Mouse (Mus musculus) liver, embryonic 15.5 days (tissue): Measurements from ENCODE around the gene Clmn. TPM values are rescaled to one million over a fixed set of nuclear protein-coding genes. Genes with fewer than 3 reads are reported as not detected.

Experiments used
- ATAC-seq: fragments of 200-750 bp; cut with Nextera tagmentation; 2 replicates; pipeline ENCODE4 v1.8.0; 2017; ENCODE audit warnings: moderate number of reproducible peaks, mild to moderate bottlenecking, moderate library complexity; ENCODE audit not compliant: insufficient read depth
- H3K27ac ChIP-seq: fragments of 300-500 bp; sonication (generic); replicated peaks from 2 replicates; pipeline ENCODE4 v1.5.1; 2015; ENCODE audit warnings: mild to moderate bottlenecking, inconsistent platforms
- H3K27me3 ChIP-seq: fragments of 300-500 bp; sonication (generic); 2 replicates; pipeline ENCODE4 v1.6.1; 2015; ENCODE audit warnings: mild to moderate bottlenecking, inconsistent platforms
- H3K36me3 ChIP-seq: fragments of 300-500 bp; sonication (generic); replicated peaks from 2 replicates; pipeline ENCODE4 v1.6.1; 2015; ENCODE audit warnings: moderate library complexity, mild to moderate bottlenecking, inconsistent platforms
- H3K4me1 ChIP-seq: fragments of 300-500 bp; sonication (generic); replicated peaks from 2 replicates; pipeline ENCODE4 v1.6.1; 2015; ENCODE audit warnings: inconsistent platforms
- H3K4me2 ChIP-seq: fragments of 300-500 bp; sonication (generic); 2 replicates; pipeline ENCODE4 v1.6.1; 2015; ENCODE audit warnings: moderate library complexity, mild to moderate bottlenecking, inconsistent platforms
- H3K4me3 ChIP-seq: fragments of 300-500 bp; sonication (generic); replicated peaks from 2 replicates; pipeline ENCODE4 v1.5.1; 2015; ENCODE audit warnings: mild to moderate bottlenecking, inconsistent platforms
- H3K9ac ChIP-seq: fragments of 300-500 bp; sonication (generic); 2 replicates; pipeline ENCODE4 v1.6.1; 2015; ENCODE audit warnings: moderate library complexity, mild to moderate bottlenecking, inconsistent platforms
- H3K9me3 ChIP-seq: fragments of 300-500 bp; sonication (generic); replicated peaks from 2 replicates; pipeline ENCODE4 v1.6.1; 2016; ENCODE audit warnings: inconsistent platforms
- WGBS: fragments of 180-500 bp; shearing (Covaris S2); methylation state at CpG from one replicate; pipeline ENCODE4 v1.1.7; 2015; ENCODE audit warnings: mixed read lengths; ENCODE audit not compliant: insufficient replicate concordance; 5-methylcytosine and 5-hydroxymethylcytosine counted together
- polyA plus RNA-seq: library from polyadenylated mRNA; unstranded; fragments of >200 nt; fragmentation: Nextera tagmentation; extraction: Ambion mirVana; gene quantifications from 2 replicates; pipeline ENCODE4 v1.2.1, GENCODE M21; 2015

The Clmn gene
- polyA plus RNA-seq, 1 experiment from 2014 or later = 0.47 TPM

- no peak overlapping the region for H3K9ac ChIP-seq
- no peaks in the 10 kb centered on the region; the same call in 1 of the 2 replicates for H3K27me3 ChIP-seq
- 54% methylated on average over 5 of the region's 5 CpGs for WGBS
- H3K36me3 ChIP-seq = peaks cover 6% of the 10 kb centered on the region; the same call in 1 of the 2 replicates
- H3K9me3 ChIP-seq = peaks cover 6% of the 10 kb centered on the region; the same call in 1 of the 2 replicates
- H3K27ac ChIP-seq = no peak overlapping the region
- no peak for ATAC-seq
- H3K4me3 ChIP-seq = no peak overlapping the region
- H3K4me1 ChIP-seq = no peaks in the 10 kb centered on the region
- no peak overlapping the region for H3K4me2 ChIP-seq
These were observed 69.9 kb downstream of the Clmn start for GRCm38 (mm10) chr12:104794957-104795356.

DNA sequence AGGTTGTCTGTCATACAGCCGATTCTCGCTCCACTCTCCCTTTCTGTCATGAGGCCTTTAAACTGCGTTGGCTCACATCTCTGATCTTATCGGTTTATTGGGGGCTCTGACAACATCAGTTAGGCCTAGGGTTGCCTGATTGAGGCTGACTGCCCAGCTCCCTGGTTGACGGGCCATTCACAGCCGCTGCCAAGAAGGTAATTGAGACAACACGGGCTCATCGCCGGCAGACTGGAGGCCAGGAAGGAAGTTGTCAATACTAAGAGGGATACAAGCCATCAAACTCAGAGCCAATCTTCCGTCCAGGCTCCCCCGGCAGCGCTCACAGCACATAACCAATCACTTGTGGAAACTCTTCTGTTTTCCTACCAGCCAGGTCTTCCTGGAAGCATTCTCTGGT is 71.4 kb downstream of the Clmn start:
- peaks cover 5% of the 10 kb centered on the region; the same call in 1 of the 2 replicates for H3K9me3 ChIP-seq
- H3K9ac ChIP-seq = no peak overlapping the region
- no peaks in the 10 kb centered on the region; the same call in 1 of the 2 replicates for H3K27me3 ChIP-seq
- ATAC-seq = no peak
- H3K4me2 ChIP-seq = no peak overlapping the region
- no peaks in the 10 kb centered on the region for H3K4me1 ChIP-seq
- WGBS = 21% methylated on average over 12 of the region's 12 CpGs
- H3K36me3 ChIP-seq = no peaks in the 10 kb centered on the region
- no peak overlapping the region for H3K4me3 ChIP-seq
- no peak overlapping the region for H3K27ac ChIP-seq

GRCm38 (mm10) chr12:104777603-104778002 is 87.3 kb downstream of the Clmn start:
- Histone ChIP-seq H3K9me3 (no peaks in the 10 kb centered on the region), H3K27ac (no peak overlapping the region), H3K4me3 (no peak overlapping the region), H3K4me1 (0 out of 2 replicates have a peak, but pooled peaks cover 3% of the 10 kb centered on the region), H3K27me3 (no peaks in the 10 kb centered on the region), H3K4me2 (no peak overlapping the region), H3K36me3 (no peaks in the 10 kb centered on the region), H3K9ac (no peak overlapping the region)
- WGBS = 60% methylated on average over 1 of the region's 1 CpGs
- no peak for ATAC-seq

DNA sequence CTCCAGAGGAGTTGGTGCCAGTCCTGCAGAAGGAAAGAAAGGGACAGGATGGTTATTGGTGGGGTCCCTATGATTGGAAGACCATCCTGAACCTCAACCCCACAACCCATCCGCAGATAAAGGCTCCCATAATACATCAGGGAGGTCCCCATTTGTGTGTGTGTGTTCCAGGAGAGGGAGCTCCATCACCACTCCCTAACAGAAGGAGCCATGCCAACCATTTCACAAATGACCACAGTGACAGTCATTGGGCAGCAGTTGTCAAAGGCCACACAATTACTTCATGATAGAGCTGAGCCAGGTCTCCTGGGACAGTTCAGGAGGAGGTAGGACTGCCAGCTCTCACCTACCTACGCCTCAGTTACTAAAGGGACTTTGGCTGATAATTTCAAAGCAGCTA is 92.9 kb downstream of the Clmn start:
- Histone ChIP-seq H3K9me3 (no peaks in the 10 kb centered on the region), H3K4me3 (no peak overlapping the region), H3K4me1 (0 out of 2 replicates have a peak, but pooled peaks cover 3% of the 10 kb centered on the region), H3K4me2 (no peak overlapping the region), H3K36me3 (no peaks in the 10 kb centered on the region), H3K27me3 (no peaks in the 10 kb centered on the region), H3K27ac (no peak overlapping the region), H3K9ac (no peak overlapping the region)
- WGBS = 54% methylated on average over 2 of the region's 2 CpGs
- no peak for ATAC-seq

DNA sequence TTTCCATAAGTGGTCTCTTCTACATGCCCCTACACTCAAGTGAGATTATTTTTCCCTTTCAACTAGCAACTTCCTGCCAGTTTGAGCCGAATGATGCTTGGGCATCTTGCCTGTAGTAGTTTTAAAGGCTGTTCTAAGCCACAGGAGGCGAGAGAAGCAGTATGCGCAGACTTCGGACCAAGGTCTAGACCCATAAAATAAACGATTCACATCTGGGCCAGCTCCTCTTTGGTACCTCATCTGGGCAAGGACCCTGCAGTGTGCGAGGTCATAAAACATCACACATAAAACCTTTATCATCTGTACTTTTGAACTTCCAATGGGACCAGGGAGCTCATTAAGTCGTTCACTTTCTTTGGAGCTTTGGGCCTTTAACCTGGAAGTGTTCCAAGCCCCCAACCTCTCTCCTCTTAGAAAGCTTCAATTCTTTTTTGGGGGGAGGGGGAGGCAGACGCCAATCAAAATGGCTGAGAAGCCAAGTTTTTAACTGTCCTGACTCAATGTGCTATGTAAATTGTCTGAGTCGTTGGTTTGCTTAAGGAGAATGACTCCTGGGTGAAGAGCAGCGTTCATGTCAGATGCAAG is 95.6 kb downstream of the Clmn start:
- Histone ChIP-seq H3K9ac (no peak overlapping the region), H3K27ac (no peak overlapping the region), H3K4me1 (no peaks in the 10 kb centered on the region), H3K27me3 (no peaks in the 10 kb centered on the region), H3K36me3 (no peaks in the 10 kb centered on the region), H3K4me3 (no peak overlapping the region), H3K9me3 (no peaks in the 10 kb centered on the region), H3K4me2 (no peak overlapping the region)
- 60% methylated on average over 10 of the region's 10 CpGs for WGBS
- ATAC-seq = no peak

- Histone ChIP-seq H3K4me3 (no peak overlapping the region), H3K9ac (no peak overlapping the region), H3K4me1 (no peaks in the 10 kb centered on the region), H3K27me3 (no peaks in the 10 kb centered on the region), H3K27ac (no peak overlapping the region), H3K9me3 (no peaks in the 10 kb centered on the region), H3K36me3 (no peaks in the 10 kb centered on the region), H3K4me2 (no peak overlapping the region)
- no peak for ATAC-seq
- WGBS = 45% methylated on average over 4 of the region's 4 CpGs
These were observed 97.7 kb downstream of the Clmn start for GRCm38 (mm10) chr12:104767183-104767582.

- Histone ChIP-seq H3K4me3 (no peak overlapping the region), H3K27me3 (no peaks in the 10 kb centered on the region), H3K36me3 (no peaks in the 10 kb centered on the region), H3K27ac (no peak overlapping the region), H3K4me1 (no peaks in the 10 kb centered on the region), H3K9me3 (no peaks in the 10 kb centered on the region), H3K4me2 (no peak overlapping the region), H3K9ac (no peak overlapping the region)
- ATAC-seq = no peak
- WGBS = 54% methylated on average over 7 of the region's 7 CpGs
These were observed 99.1 kb downstream of the Clmn start for GRCm38 (mm10) chr12:104765761-104766160.

- Histone ChIP-seq H3K9me3 (no peaks in the 10 kb centered on the region), H3K36me3 (no peaks in the 10 kb centered on the region), H3K27ac (no peak overlapping the region), H3K27me3 (no peaks in the 10 kb centered on the region), H3K4me3 (no peak overlapping the region), H3K4me1 (no peaks in the 10 kb centered on the region), H3K9ac (no peak overlapping the region), H3K4me2 (no peak overlapping the region)
- WGBS = 57% methylated on average over 5 of the region's 5 CpGs
- ATAC-seq = no peak
These were observed 99.8 kb downstream of the Clmn start for GRCm38 (mm10) chr12:104765116-104765515.

- H3K9ac ChIP-seq = no peak overlapping the region
- no peak for ATAC-seq
- WGBS = 77% methylated on average over 6 of the region's 6 CpGs
- H3K4me2 ChIP-seq = no peak overlapping the region
- no peaks in the 10 kb centered on the region for H3K27me3 ChIP-seq
- H3K4me1 ChIP-seq = no peaks in the 10 kb centered on the region
- H3K27ac ChIP-seq = no peak overlapping the region
- H3K4me3 ChIP-seq = no peak overlapping the region
- no peaks in the 10 kb centered on the region for H3K36me3 ChIP-seq
- H3K9me3 ChIP-seq = no peaks in the 10 kb centered on the region
These were observed 101.0 kb downstream of the Clmn start for GRCm38 (mm10) chr12:104763918-104764317.

GRCm38 (mm10) chr12:104761411-104761810 is 103.5 kb downstream of the Clmn start:
- H3K36me3 ChIP-seq = no peaks in the 10 kb centered on the region
- no peak overlapping the region for H3K27ac ChIP-seq
- 63% methylated on average over 8 of the region's 8 CpGs for WGBS
- no peaks in the 10 kb centered on the region for H3K9me3 ChIP-seq
- H3K4me2 ChIP-seq = no peak overlapping the region
- no peak overlapping the region for H3K9ac ChIP-seq
- H3K4me1 ChIP-seq = no peaks in the 10 kb centered on the region
- no peak for ATAC-seq
- no peaks in the 10 kb centered on the region for H3K27me3 ChIP-seq
- no peak overlapping the region for H3K4me3 ChIP-seq

- Histone ChIP-seq H3K4me2 (no peak overlapping the region), H3K27me3 (no peaks in the 10 kb centered on the region), H3K9ac (no peak overlapping the region), H3K36me3 (no peaks in the 10 kb centered on the region), H3K27ac (no peak overlapping the region), H3K4me3 (no peak overlapping the region), H3K9me3 (no peaks in the 10 kb centered on the region), H3K4me1 (peaks cover 1% of the 10 kb centered on the region; the same call in 1 of the 2 replicates)
- WGBS = 60% methylated on average over 7 of the region's 7 CpGs
- no peak for ATAC-seq
These were observed 106.8 kb downstream of the Clmn start for GRCm38 (mm10) chr12:104758066-104758465.

DNA sequence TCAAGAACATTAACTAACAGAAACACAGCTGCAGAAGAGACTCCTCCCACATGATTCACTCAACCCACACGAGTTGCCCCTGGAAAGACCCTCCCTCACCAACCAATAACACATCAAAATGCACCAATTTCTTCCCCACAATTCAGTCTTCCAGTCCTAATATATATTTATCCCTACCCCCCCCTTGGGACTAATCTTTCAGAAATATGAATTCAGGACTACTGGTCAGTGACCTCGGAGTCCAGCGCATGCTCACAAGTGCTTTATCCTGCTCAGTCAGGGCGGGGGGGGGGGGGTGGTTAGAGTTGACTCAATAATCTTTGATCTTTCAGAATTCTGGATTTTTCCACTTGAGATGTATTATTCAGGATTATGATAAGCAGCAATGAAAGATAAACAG is 111.2 kb downstream of the Clmn start:
- no peak overlapping the region for H3K4me2 ChIP-seq
- H3K4me3 ChIP-seq = no peak overlapping the region
- no peaks in the 10 kb centered on the region for H3K27me3 ChIP-seq
- peaks cover 8% of the 10 kb centered on the region; the same call in 1 of the 2 replicates for H3K36me3 ChIP-seq
- no peaks in the 10 kb centered on the region for H3K9me3 ChIP-seq
- H3K27ac ChIP-seq = no peak overlapping the region
- H3K9ac ChIP-seq = no peak overlapping the region
- H3K4me1 ChIP-seq = peaks cover 40% of the 10 kb centered on the region
- no peak for ATAC-seq
- 65% methylated on average over 4 of the region's 4 CpGs for WGBS
